Mouse (Mus musculus) hindbrain, embryonic 12.5 days (tissue): ENCODE measurements around the gene Top1. TPM values are rescaled to one million over a fixed set of nuclear protein-coding genes. Genes with fewer than 3 reads are reported as not detected.

ENCODE experiments used
- ATAC-seq: fragments of 200-750 bp; cut with Nextera tagmentation; 2 replicates; pipeline ENCODE4 v1.8.0; 2017; ENCODE audit warnings: moderate TSS enrichment; ENCODE audit not compliant: low FRiP score
- H3K27ac ChIP-seq: fragments of 300-500 bp; sonication (generic); 2 replicates; pipeline ENCODE4 v1.5.1; 2016; ENCODE audit warnings: mild to moderate bottlenecking
- H3K27me3 ChIP-seq: fragments of 300-500 bp; sonication (generic); 2 replicates; pipeline ENCODE4 v1.6.1; 2016; ENCODE audit warnings: mild to moderate bottlenecking
- H3K36me3 ChIP-seq: fragments of 300-500 bp; sonication (generic); 2 replicates; pipeline ENCODE4 v1.6.1; 2016; ENCODE audit warnings: mild to moderate bottlenecking
- H3K4me1 ChIP-seq: fragments of 300-500 bp; sonication (generic); 2 replicates; pipeline ENCODE4 v1.6.1; 2016
- H3K4me2 ChIP-seq: fragments of 300-500 bp; sonication (generic); replicated peaks from 2 replicates; pipeline ENCODE4 v1.6.1; 2016; ENCODE audit warnings: mild to moderate bottlenecking
- H3K4me3 ChIP-seq: fragments of 300-500 bp; sonication (generic); 2 replicates; pipeline ENCODE4 v1.5.1; 2016; ENCODE audit warnings: mild to moderate bottlenecking
- H3K9ac ChIP-seq: fragments of 300-500 bp; sonication (generic); 2 replicates; pipeline ENCODE4 v1.6.1; 2016; ENCODE audit warnings: mild to moderate bottlenecking, moderate library complexity
- H3K9me3 ChIP-seq: fragments of 300-500 bp; sonication (generic); replicated peaks from 2 replicates; pipeline ENCODE4 v1.6.1; 2016; ENCODE audit warnings: mild to moderate bottlenecking
- WGBS: fragments of 180-500 bp; shearing (Covaris S2); methylation state at CpG from one replicate; pipeline ENCODE4 v1.1.7; 2016; 5-methylcytosine and 5-hydroxymethylcytosine counted together
- polyA plus RNA-seq: library from polyadenylated mRNA; unstranded; fragments of >200 nt; fragmentation: Nextera tagmentation; extraction: Ambion mirVana; gene quantifications from 2 replicates; pipeline ENCODE4 v1.2.1, GENCODE M21; 2016

Top1 gene
- 114 and 122 TPM in 2 replicates for polyA plus RNA-seq

DNA sequence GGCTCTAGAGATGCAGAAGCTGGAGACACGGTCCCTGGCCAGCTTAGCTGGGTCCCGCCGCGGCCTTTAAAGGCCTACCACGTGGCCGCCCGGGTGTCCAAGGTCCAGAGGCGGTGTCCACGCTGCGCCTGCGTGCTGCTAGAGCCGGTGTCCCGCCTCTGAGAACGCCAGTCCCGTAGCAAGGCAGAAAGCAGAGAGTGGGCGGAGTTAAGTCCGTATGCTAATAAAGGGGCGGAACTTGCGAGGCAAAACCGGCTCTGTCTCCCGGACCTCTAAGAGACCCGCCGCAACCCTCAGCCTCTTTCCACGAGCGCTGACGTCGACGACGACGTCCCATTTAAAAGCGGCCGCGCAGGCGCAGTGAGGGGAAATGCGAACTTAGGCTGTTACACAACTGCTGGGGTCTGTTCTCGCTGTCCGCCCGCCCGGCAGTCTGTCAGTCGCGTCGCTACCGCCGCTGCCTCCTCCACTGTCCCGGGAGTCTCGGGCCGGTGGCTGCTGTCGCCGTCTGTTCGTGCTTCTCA is at the start of gene Top1:
Gene Top1 (plus strand): TSS at position 275 of the 524 bp plus-strand sequence.
- Histone ChIP-seq H3K4me3 (peak within 1 kb of the TSS; percentile 100), H3K27ac (peak within 1 kb of the TSS; percentile 99), H3K4me1 (peaks cover 19% of the 10 kb centered on the region), H3K4me2 (peak within 1 kb of the TSS; percentile 61), H3K9me3 (no peaks in the 10 kb centered on the region), H3K27me3 (no peaks in the 10 kb centered on the region), H3K9ac (peak within 1 kb of the TSS; percentile 100), H3K36me3 (no peaks in the 10 kb centered on the region)
- ATAC-seq = peak; percentile 98
- under 1% methylated on average over 46 of the region's 50 CpGs for WGBS

DNA sequence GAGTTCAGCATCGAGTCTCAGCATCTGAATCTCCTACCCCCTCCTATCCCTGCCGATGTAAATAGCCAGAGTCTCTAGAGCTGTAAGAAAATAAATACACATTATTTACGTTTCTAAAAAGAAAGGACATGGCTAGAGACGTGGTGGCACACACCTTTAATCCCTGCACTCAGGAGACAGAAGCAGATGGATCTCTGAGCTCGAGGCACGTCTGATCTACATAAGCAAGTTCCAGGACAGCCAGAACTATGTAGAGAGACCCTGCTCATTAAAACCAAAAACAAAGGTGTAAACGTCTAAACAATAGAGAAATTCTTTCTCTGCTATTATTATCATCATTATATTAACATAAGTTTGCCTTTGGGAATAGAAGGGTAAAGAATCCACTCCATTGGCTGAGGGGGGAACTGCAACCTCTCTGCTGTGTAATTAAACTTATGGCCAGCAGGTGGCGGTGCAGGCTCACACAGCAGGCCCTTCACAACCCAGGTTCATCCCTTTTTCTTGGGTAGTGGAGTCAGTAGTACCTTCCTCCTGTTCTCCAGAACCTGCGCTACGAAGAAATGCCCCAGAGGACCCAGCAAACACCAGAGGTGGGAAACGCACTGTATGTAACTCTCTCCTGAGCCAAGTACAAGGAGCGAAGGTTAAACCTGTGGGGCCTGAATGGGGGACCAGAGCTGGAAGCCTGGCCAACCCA is 48.0 kb upstream of the Top1 start:
- 37% methylated on average over 12 of the region's 12 CpGs for WGBS
- Histone ChIP-seq H3K9ac (no peak overlapping the region), H3K27ac (no peak overlapping the region), H3K9me3 (no peaks in the 10 kb centered on the region), H3K4me2 (no peak overlapping the region), H3K27me3 (peaks cover 8% of the 10 kb centered on the region; the same call in 1 of the 2 replicates), H3K36me3 (no peaks in the 10 kb centered on the region), H3K4me1 (no peaks in the 10 kb centered on the region), H3K4me3 (no peak overlapping the region)
- peak; percentile 49; the same call in 1 of the 2 replicates for ATAC-seq

DNA sequence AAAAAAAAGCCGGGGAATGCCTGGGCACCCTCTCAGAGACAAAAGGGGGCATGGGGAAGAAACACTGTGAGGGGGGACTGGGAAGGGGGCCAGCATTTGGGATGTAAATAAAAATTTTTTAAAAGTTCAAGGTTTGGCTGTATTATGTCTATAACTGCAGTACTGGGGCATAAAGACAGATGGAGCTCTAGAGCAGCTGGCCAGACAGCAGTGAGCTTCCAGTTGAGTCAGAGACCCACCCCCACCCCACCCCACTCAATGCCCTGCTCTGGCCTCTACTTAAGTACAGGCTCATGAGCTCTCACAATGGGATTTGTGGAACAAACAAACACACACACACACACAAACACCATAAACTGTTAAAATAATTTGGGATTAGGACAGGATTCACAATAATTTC is 43.9 kb upstream of the Top1 start:
- no peak overlapping the region for H3K4me3 ChIP-seq
- H3K27me3 ChIP-seq = peaks cover 4% of the 10 kb centered on the region; the same call in 1 of the 2 replicates
- no peaks in the 10 kb centered on the region for H3K4me1 ChIP-seq
- no peak overlapping the region for H3K4me2 ChIP-seq
- 63% methylated on average over 1 of the region's 1 CpGs for WGBS
- no peaks in the 10 kb centered on the region for H3K9me3 ChIP-seq
- ATAC-seq = no peak
- no peak overlapping the region for H3K9ac ChIP-seq
- no peaks in the 10 kb centered on the region for H3K36me3 ChIP-seq
- H3K27ac ChIP-seq = no peak overlapping the region

DNA sequence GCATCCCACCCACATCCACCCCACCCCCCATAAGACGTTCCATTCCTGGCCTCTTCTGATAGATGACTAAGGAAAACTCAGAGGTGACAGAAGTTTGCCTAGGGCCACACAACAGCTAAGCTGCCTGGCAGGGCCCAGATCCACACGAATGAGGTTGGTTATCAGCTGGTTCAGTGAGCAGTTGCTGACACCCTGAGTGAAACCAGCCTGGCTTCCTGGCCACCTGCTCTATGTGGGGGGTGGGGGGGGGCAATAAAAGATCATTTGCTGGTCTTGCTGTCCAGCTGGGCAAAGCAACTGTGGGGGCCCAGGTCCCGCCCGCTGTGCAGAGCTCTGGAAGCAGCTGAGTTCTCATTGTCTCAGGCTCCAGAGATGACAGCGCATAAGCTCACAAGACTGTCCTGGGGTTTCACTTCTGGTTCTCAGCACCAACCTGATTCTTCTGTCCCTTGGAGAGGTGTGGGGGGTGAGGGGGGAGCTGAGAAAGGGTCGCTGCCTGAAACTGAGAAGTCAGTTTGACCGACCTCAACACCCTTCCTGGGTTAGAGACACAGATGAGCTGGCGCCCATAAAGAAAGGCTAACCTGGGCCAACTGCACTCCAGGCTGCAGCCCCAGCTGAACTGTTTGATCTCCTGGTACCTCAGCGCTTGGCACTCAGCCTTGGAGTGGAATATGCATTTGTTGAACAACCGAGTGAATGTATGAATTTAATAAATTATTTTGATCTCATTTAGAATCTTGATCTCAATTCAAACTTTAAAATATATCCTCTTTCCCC is 42.3 kb upstream of the Top1 start:
- Histone ChIP-seq H3K27me3 (no peaks in the 10 kb centered on the region), H3K27ac (no peak overlapping the region), H3K4me2 (no peak overlapping the region), H3K9ac (no peak overlapping the region), H3K4me3 (no peak overlapping the region), H3K9me3 (no peaks in the 10 kb centered on the region), H3K36me3 (no peaks in the 10 kb centered on the region), H3K4me1 (no peaks in the 10 kb centered on the region)
- no peak for ATAC-seq
- 69% methylated on average over 10 of the region's 10 CpGs for WGBS

DNA sequence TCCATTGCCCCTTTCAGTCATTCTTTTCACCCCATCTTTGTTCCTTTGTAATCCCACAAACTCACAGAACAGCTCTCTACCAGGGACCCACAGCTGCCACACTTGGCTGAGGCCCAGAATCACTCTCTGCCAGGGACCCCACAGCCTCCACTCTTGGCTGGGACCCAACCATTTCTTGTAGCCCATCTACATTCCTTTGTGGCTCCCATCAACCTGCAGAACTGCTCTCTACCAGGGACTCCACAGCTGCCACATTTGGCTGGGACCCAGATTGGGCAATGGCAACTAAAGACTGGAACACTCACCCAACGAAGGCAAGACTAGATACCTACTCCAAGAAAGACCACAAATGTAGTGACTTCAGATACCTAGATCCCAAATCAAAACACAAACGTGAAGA is 35.7 kb upstream of the Top1 start:
- ATAC-seq = peak; percentile 75
- Histone ChIP-seq H3K4me2 (no peak overlapping the region), H3K9me3 (no peaks in the 10 kb centered on the region), H3K27ac (no peak overlapping the region), H3K36me3 (no peaks in the 10 kb centered on the region), H3K27me3 (no peaks in the 10 kb centered on the region), H3K4me1 (no peaks in the 10 kb centered on the region), H3K9ac (no peak overlapping the region), H3K4me3 (no peak overlapping the region)
- 63% methylated on average over 2 of the region's 2 CpGs for WGBS

DNA sequence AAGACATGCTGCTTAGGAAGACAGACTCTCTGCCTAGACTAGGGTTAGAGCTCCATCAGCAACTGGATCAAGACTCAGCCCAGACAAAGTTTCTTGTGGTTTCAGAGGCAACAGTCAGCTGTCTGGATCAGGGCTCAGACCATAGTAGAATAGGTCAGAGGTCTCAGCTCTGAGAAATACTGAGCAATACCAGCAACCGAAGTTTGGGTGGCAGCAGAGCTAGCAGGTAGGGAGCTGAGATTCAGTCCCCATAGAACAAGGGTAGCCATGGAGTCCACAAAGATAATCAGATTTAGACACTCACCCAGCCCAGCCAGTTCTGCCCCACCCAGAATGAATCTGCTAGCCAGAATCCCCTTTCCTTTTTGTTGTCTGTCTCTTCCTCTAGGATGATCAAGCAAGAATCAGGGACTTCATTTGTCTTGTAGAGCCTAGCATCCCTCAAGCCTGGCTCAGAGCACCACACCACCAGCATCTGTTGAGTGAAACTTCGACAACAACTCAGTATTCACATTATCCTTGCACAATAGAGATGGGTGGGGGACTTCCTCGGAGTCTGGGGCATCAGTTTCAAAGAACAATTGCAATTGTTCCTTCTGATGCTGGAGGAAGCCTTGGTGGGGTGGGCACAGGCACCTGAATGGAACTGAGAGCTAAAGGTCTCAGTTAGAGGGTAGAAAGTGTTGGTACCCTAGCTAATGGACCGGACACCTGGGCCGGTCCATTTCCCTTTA is 32.3 kb upstream of the Top1 start:
- ATAC-seq = no peak
- H3K36me3 ChIP-seq = no peaks in the 10 kb centered on the region
- H3K4me2 ChIP-seq = no peak overlapping the region
- H3K9ac ChIP-seq = no peak overlapping the region
- no peaks in the 10 kb centered on the region for H3K4me1 ChIP-seq
- no peak overlapping the region for H3K4me3 ChIP-seq
- 81% methylated on average over 5 of the region's 5 CpGs for WGBS
- no peaks in the 10 kb centered on the region for H3K9me3 ChIP-seq
- no peak overlapping the region for H3K27ac ChIP-seq
- H3K27me3 ChIP-seq = no peaks in the 10 kb centered on the region

DNA sequence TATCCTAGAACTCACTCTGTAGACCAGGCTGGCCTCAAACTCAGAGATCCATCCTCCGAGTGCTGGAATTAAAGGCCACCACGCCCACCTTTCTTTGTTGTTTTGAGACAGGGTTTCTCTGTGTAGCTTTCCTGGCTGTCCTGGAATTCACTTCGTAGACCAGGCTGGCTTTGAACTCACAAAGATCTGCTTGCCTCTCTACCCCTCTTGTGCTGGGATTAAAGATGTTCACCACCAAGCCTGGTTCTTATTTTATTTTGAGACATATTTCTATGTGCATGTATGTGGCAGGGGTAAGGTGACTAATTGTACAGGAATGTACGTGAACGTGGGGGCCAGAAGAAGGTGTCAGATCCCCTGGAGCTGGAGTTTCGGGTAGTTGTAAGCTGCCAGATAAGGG is 27.9 kb upstream of the Top1 start:
- no peaks in the 10 kb centered on the region for H3K27me3 ChIP-seq
- H3K4me2 ChIP-seq = no peak overlapping the region
- no peak overlapping the region for H3K9ac ChIP-seq
- WGBS = 89% methylated on average over 6 of the region's 6 CpGs
- no peak overlapping the region for H3K4me3 ChIP-seq
- peaks cover 5% of the 10 kb centered on the region; the same call in 1 of the 2 replicates for H3K4me1 ChIP-seq
- no peak overlapping the region for H3K27ac ChIP-seq
- no peaks in the 10 kb centered on the region for H3K9me3 ChIP-seq
- H3K36me3 ChIP-seq = no peaks in the 10 kb centered on the region
- ATAC-seq = no peak

DNA sequence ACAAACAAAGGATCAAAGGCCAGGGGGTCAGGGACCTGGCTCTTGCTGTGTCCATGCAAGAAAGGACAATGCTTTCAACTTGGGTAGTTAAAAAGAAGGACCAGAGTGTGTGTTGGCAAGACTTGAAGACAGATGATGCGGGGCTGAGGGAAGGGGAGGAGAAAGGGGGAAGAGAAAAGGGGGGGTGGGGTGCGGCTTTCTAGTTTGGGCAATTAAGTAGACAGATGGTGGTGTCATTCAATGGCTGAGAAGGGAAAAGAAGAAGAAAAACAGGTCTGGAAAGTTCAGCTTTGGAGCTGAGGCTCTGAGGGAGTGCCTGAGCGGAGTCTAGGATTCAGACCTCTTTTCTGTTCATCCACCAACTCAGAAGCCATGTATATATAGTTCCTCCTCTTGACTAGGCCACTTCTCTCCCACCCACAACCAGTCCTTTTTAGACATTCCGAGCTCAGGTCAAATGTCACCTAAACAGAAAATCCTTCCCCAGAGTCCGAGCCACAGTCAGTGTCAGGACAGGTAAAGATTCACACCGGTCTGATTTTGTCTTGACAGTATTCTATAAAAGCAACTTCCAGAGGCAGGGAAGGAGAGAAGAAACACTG is 27.0 kb upstream of the Top1 start:
- H3K9ac ChIP-seq = no peak overlapping the region
- no peaks in the 10 kb centered on the region for H3K36me3 ChIP-seq
- no peak overlapping the region for H3K4me2 ChIP-seq
- H3K4me3 ChIP-seq = no peak overlapping the region
- H3K27ac ChIP-seq = no peak overlapping the region
- no peaks in the 10 kb centered on the region for H3K27me3 ChIP-seq
- H3K9me3 ChIP-seq = no peaks in the 10 kb centered on the region
- peaks cover 5% of the 10 kb centered on the region; the same call in 1 of the 2 replicates for H3K4me1 ChIP-seq
- 39% methylated on average over 6 of the region's 6 CpGs for WGBS
- ATAC-seq = no peak

DNA sequence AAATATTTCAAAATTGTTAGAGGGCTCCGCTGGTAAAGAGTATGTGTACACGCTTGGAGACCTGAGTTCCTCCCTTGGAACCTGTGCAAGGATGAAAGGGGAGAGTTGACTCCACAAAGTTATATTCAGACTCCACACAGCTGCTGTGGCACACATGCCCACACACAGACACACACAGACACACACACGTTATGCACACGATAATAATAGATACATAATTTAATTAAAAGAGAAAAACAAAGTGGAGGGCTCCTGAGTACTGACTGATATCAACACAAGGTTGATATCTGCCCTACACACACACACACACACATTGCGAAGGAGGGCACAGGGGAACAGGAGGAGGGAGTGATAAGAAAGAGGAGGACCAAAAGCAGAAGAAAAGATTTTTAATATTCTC is 26.4 kb upstream of the Top1 start:
- ATAC-seq = no peak
- Histone ChIP-seq H3K4me2 (no peak overlapping the region), H3K9ac (no peak overlapping the region), H3K27me3 (no peaks in the 10 kb centered on the region), H3K4me3 (no peak overlapping the region), H3K36me3 (no peaks in the 10 kb centered on the region), H3K9me3 (no peaks in the 10 kb centered on the region), H3K4me1 (peaks cover 5% of the 10 kb centered on the region; the same call in 1 of the 2 replicates), H3K27ac (no peak overlapping the region)
- 91% methylated on average over 5 of the region's 5 CpGs for WGBS

DNA sequence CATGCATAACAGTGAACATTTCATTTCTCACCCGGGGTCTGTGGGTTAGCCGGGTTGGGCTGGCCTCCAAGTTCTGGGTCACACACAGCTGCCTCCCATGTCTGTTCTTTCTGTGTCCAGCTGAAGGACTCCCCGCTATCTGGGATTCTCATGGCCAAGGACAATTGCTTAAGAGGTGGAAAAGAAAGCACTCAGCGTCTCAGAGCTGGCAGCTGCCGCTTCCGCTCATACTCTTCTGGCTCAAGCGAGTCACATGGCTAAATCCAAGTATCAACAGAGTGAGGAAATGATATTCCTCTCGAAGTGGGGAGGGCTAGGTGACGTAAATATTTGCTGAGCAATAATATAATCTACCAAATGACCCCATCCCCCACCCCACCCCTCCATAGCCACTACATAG is 25.9 kb upstream of the Top1 start:
- H3K36me3 ChIP-seq = no peaks in the 10 kb centered on the region
- no peak overlapping the region for H3K9ac ChIP-seq
- WGBS = 72% methylated on average over 9 of the region's 9 CpGs
- no peaks in the 10 kb centered on the region for H3K9me3 ChIP-seq
- no peak overlapping the region for H3K4me2 ChIP-seq
- peaks cover 5% of the 10 kb centered on the region; the same call in 1 of the 2 replicates for H3K4me1 ChIP-seq
- no peak for ATAC-seq
- no peak overlapping the region for H3K27ac ChIP-seq
- no peak overlapping the region for H3K4me3 ChIP-seq
- H3K27me3 ChIP-seq = no peaks in the 10 kb centered on the region

DNA sequence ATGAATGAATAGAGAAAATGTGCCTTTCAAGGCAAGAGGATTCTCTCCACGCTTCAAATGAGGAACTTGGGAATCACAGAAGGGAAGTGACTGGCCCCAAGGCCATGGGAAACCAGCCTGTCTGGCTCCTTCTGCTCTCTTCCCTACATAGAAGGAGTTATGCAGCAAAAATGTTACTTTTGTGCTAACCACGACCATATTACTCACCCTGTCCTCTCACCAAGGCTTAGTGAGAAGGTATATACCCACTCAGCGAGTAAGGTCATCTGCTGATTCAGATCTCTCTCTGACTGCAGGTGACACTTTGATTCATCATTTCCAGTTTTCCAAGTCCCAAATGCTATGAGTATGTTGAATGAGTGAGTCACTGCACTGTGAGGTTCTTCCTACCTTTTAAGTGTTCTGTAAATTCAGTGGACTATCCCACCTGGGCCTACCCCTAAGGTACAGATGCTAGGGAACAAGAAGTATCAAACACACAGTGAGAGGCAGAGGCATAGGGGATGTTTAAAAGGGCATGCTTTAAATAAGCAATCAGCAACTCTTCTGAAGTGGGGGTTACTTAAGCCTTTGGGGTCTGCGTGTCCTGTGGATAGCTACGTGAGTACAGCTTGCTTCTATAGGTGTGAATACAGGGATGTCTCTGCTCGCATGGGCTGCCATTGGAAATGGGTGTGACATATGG is 25.3 kb upstream of the Top1 start:
- Histone ChIP-seq H3K4me3 (no peak overlapping the region), H3K4me1 (peaks cover 5% of the 10 kb centered on the region; the same call in 1 of the 2 replicates), H3K27ac (no peak overlapping the region), H3K27me3 (no peaks in the 10 kb centered on the region), H3K9ac (no peak overlapping the region), H3K9me3 (no peaks in the 10 kb centered on the region), H3K4me2 (no peak overlapping the region), H3K36me3 (no peaks in the 10 kb centered on the region)
- 82% methylated on average over 6 of the region's 6 CpGs for WGBS
- no peak for ATAC-seq
